Mouse (Mus musculus) lung, postnatal 0 days (tissue): ENCODE results near the gene Ano4. TPM values are rescaled to one million over a fixed set of nuclear protein-coding genes. Genes with fewer than 3 reads are reported as not detected.

Source experiments
- ATAC-seq: fragments of 200-750 bp; cut with Nextera tagmentation; 2 replicates; pipeline ENCODE4 v1.8.0; 2017; ENCODE audit warnings: moderate library complexity
- DNase-seq: peaks from one replicate; pipeline ENCODE4 v3.0.0-alpha.2; 2016; ENCODE audit warnings: low spot score
- H3K27ac ChIP-seq: fragments of 300-500 bp; sonication (generic); 2 replicates; pipeline ENCODE4 v1.5.1; 2014; ENCODE audit warnings: antibody characterized with exemption, mild to moderate bottlenecking, low read length, mixed read lengths
- H3K27me3 ChIP-seq: fragments of 300-500 bp; sonication (generic); replicated peaks from 2 replicates; pipeline ENCODE4 v1.6.1; 2014; ENCODE audit warnings: low read length, mixed read lengths; ENCODE audit not compliant: insufficient read depth
- H3K36me3 ChIP-seq: fragments of 300-500 bp; sonication (generic); 2 replicates; pipeline ENCODE4 v1.6.1; 2014; ENCODE audit warnings: low read length, mixed read lengths; ENCODE audit not compliant: insufficient read depth
- H3K4me1 ChIP-seq: fragments of 300-500 bp; sonication (generic); 2 replicates; pipeline ENCODE4 v1.6.1; 2014; ENCODE audit warnings: antibody characterized with exemption, low read depth, low read length, mixed read lengths; ENCODE audit not compliant: insufficient read depth
- H3K4me2 ChIP-seq: fragments of 300-500 bp; sonication (generic); replicated peaks from 2 replicates; pipeline ENCODE4 v1.6.1; 2014; ENCODE audit warnings: low read depth, mild to moderate bottlenecking, low read length, moderate library complexity, mixed read lengths
- H3K4me3 ChIP-seq: fragments of 300-500 bp; sonication (generic); 2 replicates; pipeline ENCODE4 v1.5.1; 2014; ENCODE audit warnings: low read depth, low read length
- H3K9ac ChIP-seq: fragments of 300-500 bp; sonication (generic); replicated peaks from 2 replicates; pipeline ENCODE4 v1.6.1; 2014; ENCODE audit warnings: low read depth, mild to moderate bottlenecking
- H3K9me3 ChIP-seq: fragments of 300-500 bp; sonication (generic); 2 replicates; pipeline ENCODE4 v1.6.1; 2016; ENCODE audit warnings: low read length, mixed read lengths
- CTCF ChIP-seq: IDR thresholded peaks from 2 replicates; pipeline ENCODE4 v1.5.1; 2016; ENCODE audit warnings: antibody characterized with exemption, mild to moderate bottlenecking
- EP300 ChIP-seq: IDR thresholded peaks from 2 replicates; pipeline ENCODE4 v1.6.1; 2016; ENCODE audit warnings: antibody characterized with exemption, mild to moderate bottlenecking, control low read depth
- WGBS: fragments of 180-500 bp; shearing (Covaris S2); extraction: QIAGEN DNeasy Blood & Tissue Kit; methylation state at CpG from one replicate; pipeline ENCODE4 v1.1.7; 2014; 5-methylcytosine and 5-hydroxymethylcytosine counted together
- polyA plus RNA-seq: library from polyadenylated mRNA; unstranded; fragments of >200 nt; fragmentation: Nextera tagmentation; extraction: Ambion mirVana; gene quantifications from 2 replicates; pipeline ENCODE4 v1.2.1, GENCODE M21; 2015

The Ano4 gene
- polyA plus RNA-seq, 1 experiment from 2014 or later = 0.11 TPM

DNA sequence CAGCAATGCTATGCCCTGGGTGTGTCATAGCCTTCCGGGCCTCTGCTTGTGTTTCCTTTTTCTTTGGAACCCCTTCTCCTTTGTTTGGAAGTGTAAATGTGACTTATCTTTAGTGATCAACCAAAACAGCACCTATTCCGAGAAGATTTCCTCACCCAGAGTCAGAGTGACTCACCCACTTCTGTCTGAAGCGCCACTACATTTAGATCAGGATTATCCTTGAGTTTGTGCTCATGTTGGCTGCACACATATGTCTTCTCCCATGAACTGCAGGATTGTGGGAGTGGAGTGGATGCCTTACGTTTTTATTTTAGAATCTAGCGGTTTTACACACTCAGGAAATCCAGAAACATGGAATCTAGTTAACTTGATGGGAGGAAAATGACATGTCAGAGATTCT lies 383.8 kb downstream of the Ano4 start:
- DNase-seq (no peak), ATAC-seq (no peak)
- TF ChIP-seq CTCF (no peak), EP300 (no peak)
- Histone ChIP-seq H3K4me2 (no peak overlapping the region), H3K9ac (no peak overlapping the region), H3K4me3 (no peak overlapping the region), H3K27me3 (no peaks in the 10 kb centered on the region), H3K36me3 (no peaks in the 10 kb centered on the region), H3K4me1 (no peaks in the 10 kb centered on the region), H3K27ac (no peak overlapping the region), H3K9me3 (no peaks in the 10 kb centered on the region)
- WGBS = 67% methylated on average over 5 of the region's 5 CpGs

DNA sequence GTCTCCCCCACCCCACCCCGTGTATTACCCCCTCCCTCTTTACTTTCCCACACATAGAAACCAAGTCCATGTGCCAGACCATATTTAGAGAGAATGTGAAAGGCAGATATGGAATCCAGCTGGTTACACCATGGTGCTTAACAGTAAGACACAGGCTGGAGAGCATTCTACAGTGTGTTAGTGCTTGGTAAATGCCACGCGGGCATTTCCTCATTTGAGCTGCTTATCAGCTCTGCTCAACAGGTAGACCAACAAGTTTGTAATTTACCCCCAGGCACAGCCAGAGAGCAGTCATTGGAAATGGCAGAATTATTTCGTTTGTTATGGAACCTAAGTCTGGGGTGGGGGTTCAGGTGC lies 394.3 kb downstream of the Ano4 start:
- Histone ChIP-seq H3K4me1 (no peaks in the 10 kb centered on the region), H3K4me2 (no peak overlapping the region), H3K36me3 (no peaks in the 10 kb centered on the region), H3K9ac (no peak overlapping the region), H3K9me3 (no peaks in the 10 kb centered on the region), H3K4me3 (no peak overlapping the region), H3K27ac (no peak overlapping the region), H3K27me3 (no peaks in the 10 kb centered on the region)
- ATAC-seq (no peak), DNase-seq (no peak)
- 71% methylated on average over 4 of the region's 4 CpGs for WGBS
- no peak for TF ChIP-seq EP300
- TF ChIP-seq CTCF = no peak

DNA sequence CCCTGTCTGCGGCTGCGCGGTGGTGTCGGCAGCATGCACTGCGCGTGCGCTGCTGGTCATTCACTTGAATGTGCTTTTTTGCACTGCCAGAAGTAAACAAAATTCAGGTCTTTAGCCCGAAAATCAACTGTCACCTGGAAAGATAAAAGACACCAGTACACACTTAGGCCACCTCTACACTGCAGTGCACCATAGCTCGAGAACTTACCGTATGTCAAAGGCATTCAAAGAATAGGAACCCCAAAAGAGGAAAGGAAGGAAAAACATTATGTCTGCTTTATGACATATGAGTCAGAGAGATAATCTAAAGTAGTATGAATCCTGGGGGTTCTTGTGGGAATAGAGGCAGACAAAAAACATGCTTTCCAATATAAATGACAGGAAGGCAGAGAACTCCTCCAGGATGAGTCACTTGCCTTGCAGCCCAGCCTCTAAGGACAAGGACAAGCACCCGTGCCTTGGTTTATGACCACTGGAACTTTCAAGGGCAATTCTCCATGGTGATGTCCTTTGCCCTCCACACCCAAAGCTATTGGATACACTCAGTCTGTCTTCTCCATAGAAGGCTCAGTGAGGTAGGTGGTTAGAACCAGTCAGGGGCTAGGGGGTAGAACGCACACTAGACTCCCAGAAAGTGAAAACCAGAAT lies 394.8 kb downstream of the Ano4 start:
- Histone ChIP-seq H3K4me1 (no peaks in the 10 kb centered on the region), H3K27me3 (no peaks in the 10 kb centered on the region), H3K9ac (no peak overlapping the region), H3K36me3 (no peaks in the 10 kb centered on the region), H3K27ac (no peak overlapping the region), H3K4me3 (no peak overlapping the region), H3K9me3 (no peaks in the 10 kb centered on the region), H3K4me2 (no peak overlapping the region)
- ATAC-seq (no peak), DNase-seq (no peak)
- 87% methylated on average over 12 of the region's 12 CpGs for WGBS
- no peak for TF ChIP-seq CTCF
- TF ChIP-seq EP300 = no peak

Other genes with a start within 250 kb of the Ano4 start
- gene Gas2l3, start 99.2 kb upstream of the Ano4 start, polyA plus RNA-seq = 1.5 and 1.8 TPM in 2 replicates
- 0.07 TPM in 1 of 2 replicates, not detected in the other for gene Nr1h4, start 188.8 kb upstream of the Ano4 start, polyA plus RNA-seq